Mouse (Mus musculus) telencephalon, adult 2 months (tissue): Measurements from ENCODE around the gene Matk.
A peak's percentile ranks its signal among the peaks of the same experiment; 100 is the strongest.

ENCODE experiments used
- DNase-seq: peaks from one replicate; pipeline ENCODE4 v3.0.0-alpha.2; 2011; ENCODE audit warnings: low read depth, low spot score

Gene Matk

DNA sequence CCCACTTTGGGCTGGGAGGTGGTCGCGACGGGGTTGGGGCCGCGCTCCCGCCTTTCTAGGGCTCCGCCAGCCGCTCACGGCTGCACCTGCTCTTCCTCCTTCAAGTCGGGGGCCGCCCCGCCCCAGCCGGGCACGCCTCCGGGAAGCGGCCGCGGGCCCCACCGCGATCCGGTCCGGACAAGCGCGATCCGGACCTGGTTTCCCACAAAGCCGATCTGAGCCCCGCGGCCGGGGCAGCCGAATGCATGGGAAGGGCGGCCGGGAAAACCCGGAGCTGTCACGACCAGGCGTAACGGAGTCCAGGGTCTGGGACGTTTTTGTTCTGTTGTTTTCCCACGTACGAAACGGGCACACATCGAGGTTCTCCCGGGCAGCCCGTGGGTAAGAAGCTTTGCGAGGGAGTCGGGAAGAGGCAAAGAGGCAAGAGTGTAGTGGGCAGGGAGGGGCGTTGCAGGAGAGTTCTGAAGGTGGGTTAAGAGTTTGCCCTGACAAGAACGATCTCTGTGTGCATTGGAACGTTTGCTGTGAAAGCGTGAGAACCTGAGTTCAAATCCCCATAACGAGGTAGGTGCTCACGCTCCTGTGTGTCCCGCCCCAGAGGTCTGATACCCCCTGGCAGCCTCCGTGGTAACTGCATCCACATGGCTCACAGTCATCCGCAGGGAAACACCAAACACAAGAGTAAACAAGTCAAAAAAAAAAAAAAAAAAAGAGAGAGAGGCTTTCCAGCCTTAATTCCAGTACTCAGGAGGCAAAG, 33.1 kb downstream of the Matk start:
- DNase-seq: no peak

DNA sequence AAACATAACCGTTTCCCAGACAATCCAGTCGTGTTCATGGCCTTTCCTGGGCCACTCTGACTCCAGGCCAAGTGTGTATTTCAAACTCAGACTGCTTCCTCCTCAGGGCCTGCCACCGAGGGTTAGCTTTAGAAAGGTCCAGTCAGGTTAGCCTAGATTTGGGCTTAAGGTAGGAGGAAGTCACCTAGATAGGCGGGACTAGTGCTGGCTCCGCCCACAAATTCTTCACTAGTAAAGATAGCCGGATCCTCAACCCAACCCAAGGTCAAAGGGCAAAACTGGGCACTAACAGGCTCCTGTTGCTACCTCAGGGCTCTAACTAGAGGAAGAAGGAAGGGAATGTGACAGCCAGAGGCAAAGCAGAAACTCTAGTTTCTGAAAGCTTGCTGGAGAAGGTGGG, 33.9 kb downstream of the Matk start:
- no peak for DNase-seq

DNA sequence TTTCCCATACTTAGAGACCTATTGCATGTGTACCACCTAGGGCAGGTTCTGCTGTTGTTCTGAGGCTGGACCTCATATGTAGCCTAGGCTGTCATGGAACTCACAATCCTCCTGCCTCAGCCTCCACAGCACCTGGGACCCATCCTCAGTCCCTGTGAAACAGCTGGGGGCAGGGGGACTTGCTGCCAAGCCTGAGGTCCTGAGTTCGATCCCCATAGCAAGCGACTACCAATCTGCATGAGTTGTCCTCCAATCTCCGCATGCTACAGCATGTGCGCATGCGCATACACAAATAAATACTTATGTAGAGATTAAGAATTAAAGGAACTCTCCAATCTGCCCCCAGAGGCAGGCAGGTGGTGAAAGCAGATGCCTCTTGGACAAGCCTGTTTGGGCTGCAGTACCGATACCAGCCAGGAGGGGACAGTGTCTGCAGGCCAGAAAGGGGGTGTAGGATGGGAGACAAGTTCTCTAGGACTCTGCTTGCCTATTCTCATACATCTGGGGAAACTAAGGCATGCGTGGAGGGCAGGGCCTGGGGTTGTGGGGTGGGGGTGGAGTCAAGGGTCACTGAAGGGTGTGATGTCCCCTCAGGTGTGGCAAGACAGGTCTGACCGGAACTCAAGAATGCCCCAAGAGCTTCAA, 34.9 kb downstream of the Matk start:
- no peak for DNase-seq

DNA sequence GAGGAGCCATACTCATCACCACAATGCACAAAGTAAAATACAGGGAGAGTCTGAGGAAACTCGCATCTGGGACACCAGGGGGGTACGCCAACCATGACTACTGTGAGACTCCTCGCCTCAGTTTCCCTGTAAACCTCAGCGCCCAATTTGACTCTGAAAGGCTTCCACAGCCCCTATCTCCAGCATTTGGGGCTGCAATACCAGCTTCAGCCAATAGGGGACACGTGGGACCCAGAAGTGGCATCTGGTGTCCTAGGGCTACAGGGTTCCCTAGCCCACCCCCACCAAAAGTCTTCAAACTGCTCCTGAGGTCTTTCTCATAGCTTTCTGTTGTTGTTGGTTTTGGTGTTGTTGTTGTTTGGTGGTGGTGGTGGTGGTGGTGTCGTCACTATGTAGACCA, 35.9 kb downstream of the Matk start:
- no peak for DNase-seq

DNA sequence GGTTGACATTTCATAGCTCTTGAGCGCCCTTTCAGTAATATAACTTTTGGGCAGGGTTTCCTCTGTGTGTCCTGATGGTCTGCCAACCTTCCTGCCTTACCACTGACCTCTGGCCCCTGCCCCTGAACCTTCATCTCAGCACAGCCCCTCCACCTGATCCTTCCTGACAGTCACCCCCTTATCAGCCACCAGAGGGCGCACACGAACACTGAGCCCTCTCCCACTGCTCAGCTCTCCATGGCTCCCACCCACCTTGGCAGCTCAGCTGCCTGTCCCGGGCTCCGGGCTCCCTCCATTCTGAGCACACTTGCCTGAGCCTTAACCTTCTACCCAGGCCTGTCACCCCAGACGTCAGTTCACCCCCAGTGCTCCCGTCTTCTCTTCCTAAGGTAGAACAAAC, 36.5 kb downstream of the Matk start:
- no peak for DNase-seq

DNA sequence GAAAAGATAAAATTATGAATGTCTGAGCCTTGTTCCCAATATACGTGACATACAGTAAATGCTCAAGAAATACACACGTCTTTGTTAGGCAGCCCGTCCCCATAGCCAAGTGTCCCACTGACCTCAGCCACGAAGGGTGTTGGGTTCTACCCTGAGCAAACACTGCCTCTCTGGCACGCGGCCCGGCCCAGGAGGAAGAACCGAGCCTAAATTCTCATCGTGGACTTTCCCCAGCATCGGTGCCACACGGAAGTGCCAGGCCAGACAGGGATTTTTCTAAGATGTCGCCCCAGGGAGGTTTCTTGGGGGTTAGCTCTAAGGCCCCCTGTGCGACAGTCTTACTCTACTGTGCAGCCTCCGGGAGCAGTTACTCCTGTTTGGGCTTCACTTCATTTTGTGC, 37.1 kb downstream of the Matk start:
- no peak for DNase-seq

DNA sequence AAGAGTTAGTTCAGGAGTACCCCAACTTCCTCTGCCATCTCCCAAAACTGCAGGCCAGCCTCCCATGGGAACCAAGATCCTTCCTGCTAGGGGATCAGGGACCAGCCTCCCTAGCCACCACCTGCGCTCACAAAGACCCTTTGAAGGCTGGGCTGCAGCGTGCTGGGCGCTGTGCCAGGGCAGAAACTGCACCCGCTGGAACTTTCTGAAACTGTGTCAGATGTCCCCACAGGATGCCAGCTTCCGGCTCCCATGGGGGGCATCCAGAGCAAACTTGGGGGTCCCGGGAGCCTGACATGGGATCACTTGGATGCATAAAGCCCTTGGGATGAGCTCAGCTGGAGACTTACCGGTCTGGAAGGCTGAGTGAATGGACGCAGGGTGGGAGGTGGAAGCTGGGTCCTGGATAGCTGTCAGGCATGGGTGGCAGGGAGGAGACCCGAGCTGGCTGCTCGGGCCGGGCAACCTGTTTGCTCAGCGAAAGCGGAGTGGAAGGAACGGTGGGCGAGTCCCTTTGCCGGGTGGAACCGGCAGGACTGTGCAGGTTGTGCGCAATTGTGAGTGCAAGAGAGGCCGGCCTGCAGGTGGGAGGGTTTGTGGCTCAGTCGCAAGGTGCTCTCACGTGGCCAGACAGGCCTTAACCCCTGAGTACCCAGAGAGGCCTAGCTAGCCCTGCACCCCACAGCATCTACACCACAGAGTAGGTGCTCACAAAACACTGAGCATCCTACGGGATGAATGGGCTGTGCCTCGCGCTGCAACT, 38.1 kb downstream of the Matk start:
- no peak for DNase-seq

DNA sequence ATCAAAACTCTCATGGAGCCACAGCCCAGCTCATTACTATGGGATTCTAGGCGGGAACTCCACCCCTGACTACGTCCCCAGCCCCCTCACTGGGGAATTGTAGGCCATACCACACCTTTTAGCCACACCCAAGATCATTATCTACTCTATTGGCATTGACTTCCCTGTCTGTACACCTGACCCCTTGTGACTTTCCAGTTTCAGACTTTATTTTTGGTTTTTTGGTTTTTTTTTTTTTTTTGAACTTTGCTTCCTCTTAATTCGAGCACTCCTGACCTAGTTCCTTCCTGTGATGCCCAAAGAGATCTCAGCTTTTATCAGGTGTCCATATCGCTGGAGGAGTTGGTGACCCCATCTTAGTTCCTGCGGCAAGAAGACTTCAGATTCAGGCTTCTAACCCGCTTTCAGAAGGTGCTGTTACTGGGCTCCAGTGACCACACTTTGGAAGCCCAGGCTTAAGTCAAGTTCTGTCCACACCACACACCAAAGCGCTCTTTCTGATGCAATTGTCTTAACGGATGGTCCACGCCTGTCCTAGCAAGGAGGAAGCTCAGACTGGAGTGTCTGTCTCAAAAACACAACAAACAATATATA, 38.9 kb downstream of the Matk start, which contains the start of gene Tjp3:
Gene Tjp3 (minus strand): TSS at position 71 of the 594 bp plus-strand sequence.
- no peak for DNase-seq

DNA sequence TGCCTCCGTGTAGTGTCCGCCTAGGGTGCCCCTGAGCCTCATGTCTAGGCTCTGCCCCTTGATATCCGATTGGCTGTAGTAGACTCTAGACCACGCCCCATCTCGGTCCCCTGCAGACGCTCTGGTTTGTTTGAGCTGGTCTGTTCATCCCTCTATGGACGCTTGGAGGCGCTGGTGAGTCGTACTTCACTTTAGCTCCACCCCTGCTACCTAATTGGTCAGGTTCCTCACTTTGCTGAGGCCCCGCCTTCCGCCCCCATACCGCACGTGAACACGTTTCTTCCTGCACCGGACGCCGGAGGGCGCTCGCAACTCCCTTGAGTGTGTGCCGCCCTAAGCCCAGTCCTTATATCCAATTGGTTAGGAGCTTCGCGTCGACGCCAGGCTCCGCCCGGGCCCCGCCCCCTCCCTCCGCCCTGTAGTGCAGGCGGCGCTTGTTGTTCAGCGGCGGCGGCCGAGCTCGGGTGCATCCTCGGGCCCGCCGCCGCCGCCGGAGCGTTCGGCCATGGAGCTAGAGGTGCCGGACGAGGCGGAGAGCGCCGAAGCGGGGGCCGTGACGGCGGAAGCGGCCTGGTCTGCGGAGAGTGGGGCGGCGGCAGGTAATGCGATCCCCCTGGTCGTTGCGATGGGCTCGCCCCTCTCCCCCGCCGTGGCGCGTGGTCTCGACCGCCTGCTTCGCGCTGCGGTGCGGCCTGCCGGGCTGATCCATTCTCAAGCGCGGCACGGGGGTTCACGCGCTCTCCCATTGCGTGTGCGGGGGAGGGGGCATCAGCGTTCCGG, 40.0 kb downstream of the Matk start, which contains the start of gene Pip5k1c:
Gene Pip5k1c (plus strand): TSS at position 410 of the 780 bp plus-strand sequence.
- peak; percentile 99 for DNase-seq

DNA sequence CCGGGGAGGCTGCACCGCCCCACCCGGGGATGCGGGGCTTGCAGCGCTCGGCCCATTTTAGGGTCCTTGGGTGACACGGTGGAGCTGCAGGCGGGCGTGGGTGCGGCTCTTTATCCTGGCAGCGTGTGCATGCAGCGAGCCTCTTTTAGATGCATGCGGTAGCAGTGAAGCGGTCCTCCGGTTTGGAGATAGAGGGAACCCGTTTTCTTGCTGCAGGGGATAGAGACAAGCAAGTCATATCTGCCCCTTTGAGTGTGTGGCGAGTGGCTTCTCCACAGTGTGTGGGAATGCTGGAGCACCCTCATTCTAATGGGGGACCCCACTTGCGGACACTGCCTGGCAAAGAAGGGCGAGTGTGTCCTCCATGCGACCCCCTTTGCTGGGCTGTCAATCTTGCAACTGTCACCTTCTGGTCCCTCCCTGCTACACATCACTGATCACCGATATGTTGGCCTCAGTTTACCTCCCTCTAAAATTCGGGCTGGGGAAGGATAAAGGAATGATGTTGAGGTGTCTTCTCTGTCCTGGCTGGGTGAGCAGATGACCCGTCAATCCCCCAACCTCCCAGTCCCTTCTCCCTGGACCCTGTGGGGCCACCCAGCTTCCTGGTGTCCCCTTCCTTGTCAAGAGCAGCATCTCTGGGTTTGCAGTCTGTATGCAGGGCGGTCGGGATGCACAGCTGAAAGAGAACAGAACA, 40.7 kb downstream of the Matk start:
- DNase-seq: peak; percentile 63

DNA sequence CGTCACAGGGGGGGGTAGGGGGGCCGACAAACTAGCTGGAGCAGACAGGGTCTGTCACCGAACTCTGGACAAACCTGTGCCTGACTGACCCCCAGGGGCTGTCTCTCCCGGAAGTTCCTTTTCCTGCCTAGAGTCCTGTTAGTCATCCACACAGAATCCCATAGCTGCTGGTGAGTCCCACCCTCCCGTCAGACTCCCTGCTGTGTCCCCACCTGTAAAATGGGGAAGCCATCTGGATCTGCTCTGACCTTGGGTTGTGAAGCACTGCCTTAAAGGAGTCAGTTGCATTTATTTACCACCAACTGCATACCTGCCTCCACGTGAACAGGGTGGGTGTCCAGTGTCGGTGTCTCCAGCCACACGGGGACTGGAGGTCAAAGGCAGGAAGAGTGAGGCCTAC, 41.7 kb downstream of the Matk start:
- DNase-seq: no peak

DNA sequence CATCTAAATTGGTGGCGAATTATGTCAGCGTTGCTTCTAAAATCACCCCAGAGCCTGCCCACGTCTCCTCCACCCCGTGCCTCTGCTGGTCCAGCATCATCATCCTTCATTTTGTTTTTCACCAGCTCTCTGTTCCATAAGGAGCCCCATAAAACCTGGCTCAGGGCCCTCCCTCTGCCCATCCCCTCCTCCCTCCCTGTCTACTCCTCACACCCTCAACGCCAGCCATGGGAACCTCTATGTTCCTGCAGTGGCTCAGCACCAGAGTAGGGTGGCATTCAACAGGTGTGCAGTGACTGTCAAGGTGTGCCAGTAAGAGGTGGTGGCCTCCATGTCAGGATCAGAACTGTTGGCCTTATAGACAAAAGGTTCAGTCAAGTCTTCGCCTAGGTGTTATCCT, 42.5 kb downstream of the Matk start:
- DNase-seq: peak; percentile 67

DNA sequence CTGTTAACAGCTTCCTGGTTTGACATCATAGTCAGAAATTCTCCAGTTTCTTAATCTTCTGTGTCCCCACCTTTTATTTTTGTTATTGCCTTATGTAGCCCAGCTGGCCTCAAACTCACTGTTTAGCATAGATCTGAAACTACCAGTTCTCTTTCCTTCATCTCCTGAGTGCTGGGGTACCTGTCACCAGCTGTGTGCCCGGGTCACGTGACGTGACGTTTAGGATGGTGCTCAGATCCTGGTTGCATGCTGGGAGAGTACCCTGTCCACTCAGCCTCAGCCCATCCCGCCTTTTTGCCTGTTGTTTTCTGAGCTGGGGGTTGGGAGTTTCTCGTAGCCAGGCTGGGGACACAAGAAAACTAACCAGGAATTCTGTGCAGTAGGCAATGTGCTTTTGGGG, 44.5 kb downstream of the Matk start:
- no peak for DNase-seq

DNA sequence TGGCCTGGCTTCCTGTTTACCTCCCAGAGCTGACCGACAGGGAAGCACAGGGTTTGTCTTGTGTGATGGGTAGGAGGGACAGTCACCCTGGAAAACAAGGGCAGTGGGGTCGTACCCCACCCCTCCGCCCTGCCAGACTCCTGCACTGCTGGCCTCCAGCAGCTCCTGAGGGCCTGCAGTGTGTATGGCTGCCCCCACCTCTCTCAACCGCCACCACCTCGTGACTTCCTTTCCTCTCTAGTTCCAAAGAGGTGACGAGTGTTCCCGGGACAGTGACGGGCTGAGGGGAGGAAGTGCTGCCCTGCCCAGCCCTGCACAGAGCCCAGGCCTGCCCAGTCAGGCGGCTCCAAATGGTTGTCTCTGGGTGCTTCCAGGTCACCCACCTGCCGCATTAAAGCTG, 45.1 kb downstream of the Matk start:
- no peak for DNase-seq

DNA sequence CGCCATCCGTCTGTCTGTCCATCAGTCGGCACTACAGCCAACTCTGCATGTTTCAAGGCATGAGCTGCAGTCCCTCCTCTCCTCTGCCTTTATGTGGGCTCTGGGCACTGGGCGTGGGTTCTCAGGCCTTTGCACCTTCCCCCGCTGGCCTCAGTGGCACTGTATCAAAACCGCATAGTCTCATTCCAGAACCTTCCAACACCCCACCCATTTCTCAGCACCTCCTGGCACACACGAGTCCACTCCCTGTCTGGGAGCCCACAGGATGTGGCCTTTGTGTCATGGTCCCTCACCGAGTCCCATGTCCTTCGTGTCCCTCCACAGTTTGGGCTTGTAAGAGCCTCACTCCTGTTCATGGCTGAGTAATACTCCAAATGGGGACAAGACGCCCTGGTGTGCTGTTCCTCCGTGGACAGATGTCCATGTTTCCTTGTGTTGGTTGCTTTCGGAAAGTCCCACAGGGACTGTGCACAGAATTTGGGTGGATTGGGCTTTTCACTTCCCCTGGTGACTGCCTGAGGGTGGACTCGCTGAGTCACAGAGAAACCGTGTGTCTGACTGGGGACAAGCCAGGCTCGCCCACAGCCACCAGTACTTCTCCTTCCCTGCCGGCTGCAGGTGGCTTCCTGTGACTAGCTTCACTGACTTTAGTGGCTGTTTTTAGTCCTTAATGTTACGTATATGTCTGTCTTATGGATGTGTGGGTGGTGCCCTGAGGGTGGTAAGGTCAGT, 45.8 kb downstream of the Matk start:
- peak; percentile 83 for DNase-seq

DNA sequence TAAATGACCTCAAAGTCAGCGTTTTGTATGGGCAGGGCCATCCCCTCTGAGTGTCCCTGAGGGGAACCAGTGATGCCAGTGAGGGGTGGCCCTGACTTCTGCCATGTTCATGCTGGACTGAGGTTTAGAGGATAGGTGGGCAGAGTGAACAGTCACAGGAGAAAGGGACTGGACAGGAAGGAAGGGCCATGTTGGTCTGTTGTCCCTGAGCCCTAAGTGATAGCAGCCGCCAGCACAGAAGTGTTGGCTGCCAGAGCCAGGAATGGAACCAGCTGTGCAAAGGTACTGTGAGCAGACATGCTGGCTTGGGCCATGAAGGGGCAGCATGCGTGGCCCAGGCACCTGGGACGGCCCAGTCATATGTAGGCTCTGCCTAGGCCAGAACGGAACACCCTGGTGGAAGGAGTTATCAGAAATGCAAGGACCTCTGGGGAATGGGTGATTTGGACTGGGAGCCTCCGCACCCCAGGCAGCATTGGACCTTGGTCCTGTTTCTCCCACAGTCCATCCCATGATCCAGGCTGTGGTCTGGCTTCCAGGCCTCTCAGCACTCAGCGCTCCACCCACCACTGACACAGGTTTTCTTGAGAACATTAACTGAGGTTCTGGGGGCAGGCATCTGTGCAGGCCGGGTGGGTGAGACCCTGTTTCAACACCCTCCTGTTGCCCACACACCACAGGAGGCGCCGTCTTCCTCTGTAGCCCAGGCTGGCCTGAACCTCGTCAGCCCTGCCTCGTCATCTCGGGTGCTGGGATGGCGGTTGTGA, 47.0 kb downstream of the Matk start:
- no peak for DNase-seq

DNA sequence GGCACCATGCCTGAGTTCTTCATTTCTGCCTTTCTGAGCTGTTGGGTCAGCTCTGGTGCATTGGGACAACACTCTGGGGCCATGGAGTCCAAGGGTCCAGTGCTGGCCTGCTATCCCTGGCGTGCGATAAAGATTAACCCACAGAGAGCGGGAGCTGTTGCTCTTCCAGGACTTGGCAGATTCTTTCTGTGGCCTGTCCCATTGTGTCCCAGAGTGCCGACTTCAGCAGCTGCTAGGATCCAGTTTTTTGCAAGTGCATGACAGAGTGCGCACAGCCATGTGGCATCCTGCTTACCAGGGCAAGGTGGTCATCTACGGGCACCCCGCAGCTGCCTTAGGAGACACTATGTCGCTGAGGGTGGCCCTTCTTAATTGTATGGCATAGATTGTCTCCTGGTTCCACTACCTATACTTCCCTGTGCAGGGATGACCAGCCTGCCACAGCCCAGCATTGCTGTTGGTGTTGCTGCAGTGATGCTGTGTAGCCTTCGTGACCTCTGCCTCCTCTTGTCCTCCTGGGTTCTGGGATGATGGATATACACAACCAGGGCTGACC, 47.7 kb downstream of the Matk start:
- no peak for DNase-seq

DNA sequence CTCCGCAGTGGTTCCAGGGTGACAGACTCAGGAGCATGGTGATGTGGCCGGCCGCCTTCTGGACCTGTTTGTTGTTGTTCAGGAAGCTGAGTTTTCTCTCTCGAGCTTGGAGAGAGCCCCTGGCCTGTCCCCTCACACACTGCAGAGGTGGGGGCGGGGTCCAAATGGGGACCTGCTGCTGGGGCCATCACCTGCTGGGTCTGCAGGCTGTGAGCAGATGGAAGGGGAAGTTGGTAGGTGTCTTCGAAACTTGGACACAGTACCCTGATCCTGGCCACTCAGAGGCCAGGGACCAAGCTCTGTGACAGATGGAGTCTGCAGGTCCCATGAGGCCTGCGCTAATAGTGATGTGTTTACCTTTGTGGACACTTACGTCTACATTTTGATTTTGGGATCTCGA, 48.6 kb downstream of the Matk start:
- no peak for DNase-seq

DNA sequence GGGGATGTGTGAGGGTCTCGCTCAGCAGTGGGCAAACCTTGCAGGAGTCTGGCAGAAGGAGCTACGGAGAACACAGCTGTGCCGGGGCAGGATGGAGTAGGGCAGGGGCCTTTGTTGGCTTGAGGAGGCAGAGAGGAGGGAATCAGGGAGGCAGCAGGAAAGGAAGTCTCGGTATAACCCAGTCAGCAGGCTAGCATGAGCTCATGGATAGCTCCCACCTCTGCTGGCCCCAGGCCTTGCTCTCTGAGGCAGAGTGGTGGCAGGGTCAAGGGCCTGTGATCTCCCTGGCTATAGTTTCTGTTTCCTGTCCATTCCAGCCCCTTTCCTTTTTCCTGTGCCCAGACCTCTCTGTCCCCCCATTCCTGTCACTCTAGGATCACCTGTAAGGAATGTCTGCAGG, 49.6 kb downstream of the Matk start:
- DNase-seq: no peak
